Mouse (Mus musculus) testis, adult 2 months (tissue): ENCODE measurements around the gene Spns3. TPM values are rescaled to one million over a fixed set of nuclear protein-coding genes. Genes with fewer than 3 reads are reported as not detected.

ENCODE experiments used
- H3K27ac ChIP-seq: fragments of 200-500 bp; 2 replicates; pipeline ENCODE4 v1.5.1; 2012; ENCODE audit warnings: low read depth, low read length; ENCODE audit not compliant: control insufficient read depth, insufficient read depth
- H3K27me3 ChIP-seq: fragments of 200-500 bp; 2 replicates; pipeline ENCODE4 v1.6.1; 2012; ENCODE audit warnings: mild to moderate bottlenecking, low read length, moderate library complexity; ENCODE audit not compliant: control insufficient read depth, insufficient read depth
- H3K36me3 ChIP-seq: fragments of 200-500 bp; 2 replicates; pipeline ENCODE4 v1.6.1; 2012; ENCODE audit warnings: mild to moderate bottlenecking, low read length; ENCODE audit not compliant: control insufficient read depth, insufficient read depth
- H3K4me1 ChIP-seq: fragments of 200-500 bp; 2 replicates; pipeline ENCODE4 v1.6.1; 2012; ENCODE audit warnings: low read length; ENCODE audit not compliant: control insufficient read depth, insufficient read depth
- H3K4me3 ChIP-seq: fragments of 200-500 bp; 2 replicates; pipeline ENCODE4 v1.5.1; 2012; ENCODE audit warnings: low read depth, mild to moderate bottlenecking, low read length, moderate library complexity, mixed read lengths; ENCODE audit not compliant: control insufficient read depth
- CTCF ChIP-seq: fragments of 200-500 bp; IDR thresholded peaks from 2 replicates; pipeline ENCODE4 v1.5.1; 2012; ENCODE audit warnings: low read depth, mild to moderate bottlenecking, inconsistent platforms, low read length, moderate library complexity; ENCODE audit not compliant: control insufficient read depth, insufficient read depth, insufficient replicate concordance
- POLR2A ChIP-seq: fragments of 200-500 bp; IDR thresholded peaks from 2 replicates; pipeline ENCODE4 v1.6.1; 2012; ENCODE audit warnings: low read depth, mild to moderate bottlenecking, inconsistent platforms, low read length, moderate library complexity; ENCODE audit not compliant: control insufficient read depth
- polyA plus RNA-seq: library from polyadenylated mRNA; depleted of rRNA; stranded (reverse); fragments of >200 nt; gene quantifications from 2 replicates; pipeline ENCODE4 v1.2.3, GENCODE M21; 2012

Spns3 gene
- polyA plus RNA-seq, 1 experiment, result 1.6 TPM

DNA sequence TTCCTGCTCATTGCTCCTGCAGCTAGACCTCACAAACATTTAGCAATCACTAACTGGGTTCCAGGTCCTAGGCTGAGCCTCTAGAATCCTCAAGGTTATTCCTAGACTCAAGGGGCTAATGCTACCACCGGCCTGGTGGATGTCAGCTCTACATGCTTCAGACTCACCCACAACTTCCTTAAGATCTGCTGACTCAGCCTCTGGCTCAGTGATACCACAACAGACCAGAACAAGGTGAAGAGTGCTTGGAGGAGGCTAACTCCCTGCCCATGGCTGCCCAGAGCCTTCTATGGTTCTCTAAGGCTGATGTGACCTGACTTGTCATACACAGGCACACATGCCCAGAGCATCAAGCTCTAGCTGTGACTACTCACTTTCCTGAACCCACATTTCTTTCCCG is 70.8 kb downstream of the Spns3 start:
- no peak overlapping the region for H3K4me3 ChIP-seq
- TF ChIP-seq CTCF (no peak), POLR2A (no peak)
- H3K4me1 ChIP-seq, result no peaks in the 10 kb centered on the region
- no peaks in the 10 kb centered on the region for H3K27me3 ChIP-seq
- no peaks in the 10 kb centered on the region for H3K36me3 ChIP-seq
- no peak overlapping the region for H3K27ac ChIP-seq

DNA sequence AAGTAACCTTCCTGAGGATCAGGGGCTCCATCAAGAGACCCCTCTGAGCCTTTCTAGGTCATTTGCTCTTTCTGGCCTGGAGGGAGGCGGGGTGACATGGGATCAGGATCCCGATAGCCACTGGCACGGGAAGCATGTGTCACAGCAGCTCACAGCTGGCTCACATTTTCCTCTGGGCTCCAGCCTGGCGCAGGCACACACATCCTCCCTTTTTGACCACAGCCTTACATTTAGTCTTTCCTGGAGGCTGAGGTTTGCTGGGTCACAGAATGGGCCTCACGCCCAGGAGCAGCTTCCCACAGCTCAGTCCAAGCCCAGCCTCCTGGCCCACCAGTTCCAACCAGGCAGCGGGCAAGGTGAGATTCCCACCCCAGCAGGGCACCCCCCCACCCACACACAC is 72.1 kb downstream of the Spns3 start:
- H3K27ac ChIP-seq, result no peak overlapping the region
- no peaks in the 10 kb centered on the region for H3K4me1 ChIP-seq
- TF ChIP-seq POLR2A, result no peak
- no peak for TF ChIP-seq CTCF
- H3K27me3 ChIP-seq, result no peaks in the 10 kb centered on the region
- H3K4me3 ChIP-seq, result no peak overlapping the region
- no peaks in the 10 kb centered on the region for H3K36me3 ChIP-seq

DNA sequence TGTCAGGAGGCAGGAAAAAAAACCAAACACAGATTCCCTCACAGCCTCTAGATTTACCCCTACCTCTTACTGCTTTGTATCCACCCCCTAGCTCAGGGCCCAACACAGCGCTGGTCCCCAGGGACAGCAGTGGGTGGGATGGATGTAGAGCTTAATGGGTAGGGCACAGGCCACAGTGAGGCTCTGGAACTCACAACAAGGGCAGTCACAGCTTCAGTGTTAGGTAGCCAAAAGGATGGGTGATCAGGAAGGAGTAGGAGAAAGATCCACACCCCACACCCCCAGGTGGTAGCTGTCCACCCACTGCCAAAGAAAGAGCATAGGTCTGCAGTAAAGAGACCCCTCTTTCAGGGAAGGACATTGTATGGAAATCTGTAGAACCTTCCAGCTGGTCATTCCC is 72.7 kb downstream of the Spns3 start:
- no peak for TF ChIP-seq POLR2A
- no peak for TF ChIP-seq CTCF
- no peaks in the 10 kb centered on the region for H3K36me3 ChIP-seq
- H3K27ac ChIP-seq, result no peak overlapping the region
- H3K4me3 ChIP-seq, result no peak overlapping the region
- no peaks in the 10 kb centered on the region for H3K4me1 ChIP-seq
- H3K27me3 ChIP-seq, result no peaks in the 10 kb centered on the region

DNA sequence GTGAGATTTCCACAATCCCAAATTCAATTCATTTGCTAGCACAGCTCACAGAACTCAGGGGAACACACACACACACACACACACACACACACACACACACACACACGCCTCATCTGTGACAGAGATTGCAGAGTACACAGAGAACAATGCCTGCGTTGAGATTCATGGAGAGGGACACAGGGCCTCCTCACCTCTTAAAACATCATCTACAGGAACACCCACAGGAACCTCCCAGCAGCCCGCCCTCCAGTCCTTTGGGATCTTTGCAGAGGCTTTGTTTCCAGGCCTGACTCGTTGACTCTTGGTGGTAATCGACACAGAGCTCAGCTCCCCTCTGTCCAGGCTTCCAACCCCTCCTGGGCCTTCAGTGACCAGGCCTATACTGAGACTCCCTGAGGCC is 73.1 kb downstream of the Spns3 start:
- Histone ChIP-seq H3K27me3 (no peaks in the 10 kb centered on the region), H3K4me1 (no peaks in the 10 kb centered on the region), H3K4me3 (no peak overlapping the region), H3K36me3 (no peaks in the 10 kb centered on the region), H3K27ac (no peak overlapping the region)
- TF ChIP-seq POLR2A, result no peak

DNA sequence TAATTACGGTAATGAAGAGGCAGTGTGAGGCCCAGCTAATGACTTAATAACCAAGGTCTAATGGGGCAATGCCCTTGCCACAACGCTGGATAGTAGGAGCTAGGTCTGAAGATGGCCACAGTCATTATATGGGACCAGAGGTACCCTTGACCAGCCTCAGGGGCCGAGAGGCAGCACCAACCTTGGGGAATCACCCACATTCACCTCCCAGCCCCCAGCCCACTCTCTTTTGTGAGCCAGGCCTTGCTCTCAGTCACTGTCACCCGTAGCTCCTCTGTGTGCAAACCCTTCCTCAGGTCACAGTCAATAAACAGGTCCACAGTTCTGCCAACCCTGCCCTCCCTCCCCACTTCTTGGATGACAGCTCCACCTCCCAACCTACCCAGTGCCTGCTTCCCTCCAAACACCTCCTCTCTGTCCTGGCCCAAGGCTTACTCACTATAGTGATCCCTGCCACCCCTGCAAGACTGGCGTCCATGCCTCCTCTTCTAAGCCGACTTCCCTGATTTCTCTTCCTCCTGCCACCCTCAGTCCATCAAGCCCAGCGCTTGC is 74.2 kb downstream of the Spns3 start:
- Histone ChIP-seq H3K27me3 (no peaks in the 10 kb centered on the region), H3K27ac (no peak overlapping the region), H3K4me1 (no peaks in the 10 kb centered on the region), H3K4me3 (no peak overlapping the region), H3K36me3 (no peaks in the 10 kb centered on the region)
- TF ChIP-seq POLR2A, result no peak
- TF ChIP-seq CTCF, result no peak

DNA sequence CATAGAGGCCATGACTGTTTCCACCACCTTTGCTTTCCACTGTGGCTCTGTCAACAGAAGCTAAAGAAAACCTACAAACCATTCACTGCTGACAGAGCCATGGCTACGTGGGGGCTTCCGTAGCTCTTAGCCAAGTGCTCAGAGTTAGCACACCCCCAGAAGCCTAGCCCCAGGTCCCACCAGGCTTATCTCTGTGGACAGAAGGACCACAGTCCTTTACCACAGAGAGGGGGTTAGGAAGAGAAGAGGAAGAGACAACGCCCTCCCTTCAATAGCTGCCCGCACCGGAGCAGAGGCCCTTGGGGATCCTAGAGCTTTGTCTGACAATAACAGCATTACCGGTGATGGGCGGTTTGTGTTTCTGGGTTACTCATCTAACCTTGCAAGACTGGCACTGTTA is 74.9 kb downstream of the Spns3 start:
- TF ChIP-seq CTCF (no peak), POLR2A (no peak)
- Histone ChIP-seq H3K36me3 (no peaks in the 10 kb centered on the region), H3K4me1 (no peaks in the 10 kb centered on the region), H3K27me3 (no peaks in the 10 kb centered on the region), H3K27ac (no peak overlapping the region), H3K4me3 (no peak overlapping the region)

DNA sequence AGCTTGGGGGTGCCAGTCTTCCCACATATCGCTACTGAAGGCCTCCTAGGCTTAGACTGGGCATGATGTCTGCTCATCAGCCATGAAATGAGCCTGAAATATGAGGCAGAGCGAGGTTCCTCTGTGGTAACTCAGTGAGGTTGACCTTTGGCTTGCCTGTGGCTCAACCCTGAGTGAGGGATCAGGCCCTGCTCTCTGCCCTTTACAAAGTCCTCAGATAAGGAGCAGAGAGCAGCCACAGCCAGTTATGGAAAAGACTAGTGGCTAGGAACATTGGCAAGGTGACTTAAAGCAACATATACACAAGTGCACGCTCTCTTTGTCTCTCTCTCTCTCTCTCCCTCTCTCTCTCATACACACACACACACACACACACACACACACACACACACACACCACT is 75.4 kb downstream of the Spns3 start:
- no peaks in the 10 kb centered on the region for H3K4me1 ChIP-seq
- H3K27ac ChIP-seq, result no peak overlapping the region
- H3K27me3 ChIP-seq, result no peaks in the 10 kb centered on the region
- H3K36me3 ChIP-seq, result no peaks in the 10 kb centered on the region
- H3K4me3 ChIP-seq, result no peak overlapping the region
- TF ChIP-seq POLR2A (no peak), CTCF (no peak)

DNA sequence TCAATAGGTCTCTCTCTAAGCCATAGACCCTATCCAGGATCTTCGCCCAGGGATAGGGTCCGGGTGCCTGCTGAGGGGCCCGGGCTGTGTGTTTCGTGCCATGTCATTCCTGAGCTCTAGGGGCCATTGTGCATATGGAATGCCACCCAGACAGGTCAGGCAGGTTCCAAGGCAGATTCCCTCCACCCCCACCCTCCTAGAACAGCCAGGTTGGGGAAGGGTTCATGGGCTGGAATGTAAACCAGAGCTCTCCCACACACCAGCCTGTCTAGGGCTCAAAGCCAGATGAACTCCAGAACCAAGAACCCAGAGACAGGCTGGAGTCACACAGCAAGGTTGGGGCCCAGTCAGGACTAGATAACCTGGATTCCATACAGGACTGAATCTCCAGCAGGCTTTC is 76.8 kb downstream of the Spns3 start:
- TF ChIP-seq CTCF, result no peak
- no peak for TF ChIP-seq POLR2A
- Histone ChIP-seq H3K27ac (no peak overlapping the region), H3K36me3 (no peaks in the 10 kb centered on the region), H3K27me3 (no peaks in the 10 kb centered on the region), H3K4me1 (no peaks in the 10 kb centered on the region), H3K4me3 (no peak overlapping the region)
